Mouse (Mus musculus) forebrain, embryonic 10.5 days (tissue): ENCODE data around the gene Bhmt2. TPM values are rescaled to one million over a fixed set of nuclear protein-coding genes. Genes with fewer than 3 reads are reported as not detected.

Source experiments
- DNase-seq: peaks from one replicate; pipeline ENCODE4 v3.0.0-alpha.2; 2017; ENCODE audit warnings: low spot score; ENCODE audit errors: extremely low spot score
- H3K27ac ChIP-seq: fragments of 300-500 bp; sonication (generic); 2 replicates; pipeline ENCODE4 v1.5.1; 2016; ENCODE audit warnings: mild to moderate bottlenecking
- H3K27me3 ChIP-seq: fragments of 300-500 bp; sonication (generic); 2 replicates; pipeline ENCODE4 v1.6.1; 2016; ENCODE audit warnings: mild to moderate bottlenecking; ENCODE audit not compliant: poor library complexity, severe bottlenecking
- H3K36me3 ChIP-seq: fragments of 300-500 bp; sonication (generic); replicated peaks from 2 replicates; pipeline ENCODE4 v1.6.1; 2016; ENCODE audit warnings: mild to moderate bottlenecking, moderate library complexity
- H3K4me1 ChIP-seq: fragments of 300-500 bp; sonication (generic); 2 replicates; pipeline ENCODE4 v1.6.1; 2016
- H3K4me3 ChIP-seq: fragments of 300-500 bp; sonication (generic); 2 replicates; pipeline ENCODE4 v1.5.1; 2016; ENCODE audit warnings: mild to moderate bottlenecking, moderate library complexity
- H3K9me3 ChIP-seq: fragments of 300-500 bp; sonication (generic); 2 replicates; pipeline ENCODE4 v1.6.1; 2016; ENCODE audit warnings: mild to moderate bottlenecking, moderate library complexity
- WGBS: fragments of 180-500 bp; shearing (Covaris S2); methylation state at CpG from one replicate; pipeline ENCODE4 v1.1.7; 2016; 5-methylcytosine and 5-hydroxymethylcytosine counted together
- polyA plus RNA-seq: library from polyadenylated mRNA; unstranded; fragments of >200 nt; fragmentation: Nextera tagmentation; extraction: Ambion mirVana; gene quantifications from 2 replicates; pipeline ENCODE4 v1.2.1, GENCODE M21; 2016

Bhmt2 gene
- 0.11 and 0.16 TPM in 2 replicates for polyA plus RNA-seq

GRCm38 (mm10) chr13:93674131-93674561 is at the start of gene Bhmt2, which contains the start of gene Dmgdh:
Gene Bhmt2 (minus strand): TSS chr13:93674302.
Gene Dmgdh (plus strand): TSS chr13:93674433.
- DNase-seq = no peak

GRCm38 (mm10) chr13:93723455-93723854 is 49.4 kb upstream of the Bhmt2 start:
- WGBS = 82% methylated on average over 3 of the region's 3 CpGs
- H3K27me3 ChIP-seq = no peaks in the 10 kb centered on the region
- no peak overlapping the region for H3K27ac ChIP-seq
- H3K4me3 ChIP-seq = no peak overlapping the region
- peaks cover 3% of the 10 kb centered on the region; the same call in 1 of the 2 replicates for H3K4me1 ChIP-seq
- no peak for DNase-seq
- H3K36me3 ChIP-seq = no peaks in the 10 kb centered on the region
- no peaks in the 10 kb centered on the region for H3K9me3 ChIP-seq

More at GRCm38 (mm10) chr13:93674131-93674561, at the start of gene Bhmt2, which contains the start of gene Dmgdh:
- Histone ChIP-seq H3K9me3 (no peaks in the 10 kb centered on the region), H3K36me3 (no peaks in the 10 kb centered on the region), H3K4me3 (peak within 1 kb of the TSS; percentile 40), H3K27ac (no peak within 1 kb of the TSS), H3K4me1 (peaks cover 10% of the 10 kb centered on the region), H3K27me3 (peaks cover 30% of the 10 kb centered on the region)
- WGBS = 7% methylated on average over 30 of the region's 31 CpGs

- Histone ChIP-seq H3K27ac (no peak overlapping the region), H3K4me1 (peaks cover 10% of the 10 kb centered on the region), H3K27me3 (no peaks in the 10 kb centered on the region), H3K36me3 (no peaks in the 10 kb centered on the region), H3K4me3 (no peak overlapping the region), H3K9me3 (no peaks in the 10 kb centered on the region)
- 93% methylated on average over 4 of the region's 4 CpGs for WGBS
- DNase-seq = no peak
These were observed 47.8 kb upstream of the Bhmt2 start for GRCm38 (mm10) chr13:93721916-93722315.

GRCm38 (mm10) chr13:93718948-93719347 is 44.8 kb upstream of the Bhmt2 start:
- H3K27ac ChIP-seq = peak overlapping the region; percentile 72
- no peak overlapping the region for H3K4me3 ChIP-seq
- H3K27me3 ChIP-seq = no peaks in the 10 kb centered on the region
- no peaks in the 10 kb centered on the region for H3K9me3 ChIP-seq
- H3K36me3 ChIP-seq = no peaks in the 10 kb centered on the region
- WGBS = 6% methylated on average over 7 of the region's 7 CpGs
- DNase-seq = peak; percentile 46
- H3K4me1 ChIP-seq = peaks cover 6% of the 10 kb centered on the region

GRCm38 (mm10) chr13:93717113-93717512 is 43.0 kb upstream of the Bhmt2 start:
- 0 out of 2 replicates have a peak overlapping the region, but pooled peaks have one; percentile 6 for H3K27ac ChIP-seq
- DNase-seq = no peak
- WGBS = 62% methylated on average over 7 of the region's 7 CpGs
- no peaks in the 10 kb centered on the region for H3K9me3 ChIP-seq
- H3K4me3 ChIP-seq = no peak overlapping the region
- H3K36me3 ChIP-seq = no peaks in the 10 kb centered on the region
- H3K27me3 ChIP-seq = no peaks in the 10 kb centered on the region
- H3K4me1 ChIP-seq = peaks cover 6% of the 10 kb centered on the region

GRCm38 (mm10) chr13:93713826-93714225 is 39.7 kb upstream of the Bhmt2 start:
- 91% methylated on average over 3 of the region's 3 CpGs for WGBS
- DNase-seq = no peak
- H3K4me3 ChIP-seq = no peak overlapping the region
- H3K27ac ChIP-seq = no peak overlapping the region
- no peaks in the 10 kb centered on the region for H3K27me3 ChIP-seq
- H3K9me3 ChIP-seq = no peaks in the 10 kb centered on the region
- H3K36me3 ChIP-seq = no peaks in the 10 kb centered on the region
- H3K4me1 ChIP-seq = peaks cover 6% of the 10 kb centered on the region

GRCm38 (mm10) chr13:93712362-93712761 is 38.3 kb upstream of the Bhmt2 start:
- Histone ChIP-seq H3K4me1 (peaks cover 4% of the 10 kb centered on the region), H3K27ac (no peak overlapping the region), H3K36me3 (no peaks in the 10 kb centered on the region), H3K9me3 (no peaks in the 10 kb centered on the region), H3K27me3 (no peaks in the 10 kb centered on the region), H3K4me3 (no peak overlapping the region)
- no peak for DNase-seq
- WGBS = 96% methylated on average over 4 of the region's 4 CpGs

- no peak overlapping the region for H3K4me3 ChIP-seq
- H3K4me1 ChIP-seq = no peaks in the 10 kb centered on the region
- H3K36me3 ChIP-seq = no peaks in the 10 kb centered on the region
- no peak overlapping the region for H3K27ac ChIP-seq
- DNase-seq = no peak
- no peaks in the 10 kb centered on the region for H3K27me3 ChIP-seq
- H3K9me3 ChIP-seq = no peaks in the 10 kb centered on the region
- 96% methylated on average over 4 of the region's 4 CpGs for WGBS
These were observed 37.1 kb upstream of the Bhmt2 start for GRCm38 (mm10) chr13:93711226-93711625.

GRCm38 (mm10) chr13:93710325-93710724 is 36.2 kb upstream of the Bhmt2 start:
- H3K4me1 ChIP-seq = no peaks in the 10 kb centered on the region
- H3K4me3 ChIP-seq = no peak overlapping the region
- no peak overlapping the region for H3K27ac ChIP-seq
- no peaks in the 10 kb centered on the region for H3K36me3 ChIP-seq
- DNase-seq = no peak
- WGBS = 93% methylated on average over 4 of the region's 4 CpGs
- no peaks in the 10 kb centered on the region for H3K9me3 ChIP-seq
- no peaks in the 10 kb centered on the region for H3K27me3 ChIP-seq

GRCm38 (mm10) chr13:93707271-93707670 is 33.2 kb upstream of the Bhmt2 start:
- no peak overlapping the region for H3K27ac ChIP-seq
- H3K27me3 ChIP-seq = no peaks in the 10 kb centered on the region
- no peak overlapping the region for H3K4me3 ChIP-seq
- WGBS = 87% methylated on average over 4 of the region's 4 CpGs
- no peaks in the 10 kb centered on the region for H3K4me1 ChIP-seq
- DNase-seq = no peak
- no peaks in the 10 kb centered on the region for H3K36me3 ChIP-seq
- no peaks in the 10 kb centered on the region for H3K9me3 ChIP-seq

- H3K27ac ChIP-seq = no peak overlapping the region
- H3K27me3 ChIP-seq = no peaks in the 10 kb centered on the region
- H3K4me3 ChIP-seq = no peak overlapping the region
- no peak for DNase-seq
- WGBS = 80% methylated on average over 4 of the region's 4 CpGs
- H3K4me1 ChIP-seq = peaks cover 13% of the 10 kb centered on the region; the same call in 1 of the 2 replicates
- H3K9me3 ChIP-seq = no peaks in the 10 kb centered on the region
- no peaks in the 10 kb centered on the region for H3K36me3 ChIP-seq
These were observed 31.6 kb upstream of the Bhmt2 start for GRCm38 (mm10) chr13:93705697-93706096.

GRCm38 (mm10) chr13:93698866-93699265 is 24.8 kb upstream of the Bhmt2 start:
- no peaks in the 10 kb centered on the region for H3K27me3 ChIP-seq
- WGBS = 92% methylated on average over 6 of the region's 6 CpGs
- no peak overlapping the region for H3K27ac ChIP-seq
- no peak for DNase-seq
- no peak overlapping the region for H3K4me3 ChIP-seq
- H3K9me3 ChIP-seq = no peaks in the 10 kb centered on the region
- peaks cover 13% of the 10 kb centered on the region; the same call in 1 of the 2 replicates for H3K4me1 ChIP-seq
- H3K36me3 ChIP-seq = no peaks in the 10 kb centered on the region

GRCm38 (mm10) chr13:93690821-93691220 is 16.7 kb upstream of the Bhmt2 start:
- H3K4me3 ChIP-seq = no peak overlapping the region
- no peaks in the 10 kb centered on the region for H3K27me3 ChIP-seq
- no peak overlapping the region for H3K27ac ChIP-seq
- no peaks in the 10 kb centered on the region for H3K9me3 ChIP-seq
- peaks cover 12% of the 10 kb centered on the region for H3K4me1 ChIP-seq
- WGBS = 85% methylated on average over 1 of the region's 1 CpGs
- no peaks in the 10 kb centered on the region for H3K36me3 ChIP-seq
- no peak for DNase-seq

- DNase-seq = no peak
- Histone ChIP-seq H3K36me3 (no peaks in the 10 kb centered on the region), H3K9me3 (no peaks in the 10 kb centered on the region), H3K27me3 (no peaks in the 10 kb centered on the region), H3K4me3 (no peak overlapping the region), H3K27ac (no peak overlapping the region), H3K4me1 (peaks cover 22% of the 10 kb centered on the region)
- WGBS = 96% methylated on average over 3 of the region's 3 CpGs
These were observed 15.5 kb upstream of the Bhmt2 start for GRCm38 (mm10) chr13:93689566-93689965.
